8 mouse cellular contexts compared by ENCODE assay signal in the genomic region with DNA sequence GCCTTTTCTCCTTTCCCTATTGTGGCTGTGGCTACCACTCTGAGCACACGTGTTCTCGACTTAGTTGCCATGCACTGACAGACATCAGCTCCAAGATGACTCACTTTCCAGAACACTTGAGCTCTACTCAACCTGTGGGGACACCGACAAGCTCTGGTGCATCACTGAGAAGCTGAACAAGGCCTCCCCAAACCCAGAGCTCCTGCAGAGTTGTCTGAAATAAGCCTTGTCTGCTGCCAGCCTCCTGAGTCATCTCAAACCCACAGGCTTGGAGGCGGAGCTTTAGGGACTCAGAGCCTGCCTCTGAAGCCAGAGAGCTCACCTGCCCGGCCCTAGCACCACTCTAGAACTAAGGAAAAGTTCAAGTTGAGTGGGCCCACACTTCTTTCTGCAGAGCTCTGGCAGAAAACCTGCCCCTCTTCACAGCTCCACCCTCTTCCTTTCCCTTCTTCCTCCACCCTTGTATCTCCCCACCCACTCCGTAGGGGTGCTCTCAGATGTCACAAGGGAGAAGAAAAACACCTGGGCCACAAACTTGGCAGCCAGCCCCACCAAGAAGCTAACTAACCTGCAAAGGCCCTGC. TPM values are rescaled to one million over a fixed set of nuclear protein-coding genes. Genes with fewer than 3 reads are reported as not detected.
DNase-seq lines count a peak whose midpoint lies in the region; ATAC-seq and TF ChIP-seq lines count a peak whose summit lies in the region.

No protein-coding gene starts in this region.

- H3K9me3 ChIP-seq in forebrain, embryonic 13.5 days (replicated peaks) = no peaks in the 10 kb centered on the region

- no peak overlapping the region for H3K4me3 ChIP-seq in layer of hippocampus, adult 2 months
- no peak overlapping the region for H3K4me3 ChIP-seq in thymus, adult 2 months (ENCODE audit: control insufficient read depth, insufficient read depth, low read length)
- no peak overlapping the region for H3K4me3 ChIP-seq in forebrain, embryonic 13.5 days

- H3K9ac ChIP-seq in forebrain, embryonic 13.5 days = no peak overlapping the region

- TF ChIP-seq CTCF in layer of hippocampus, adult 2 months (conservative IDR thresholded peaks at IDR 0.05) = no peak
- no peak for TF ChIP-seq CTCF in thymus, adult 2 months (IDR thresholded peaks at IDR 0.05; ENCODE audit: borderline replicate concordance, control insufficient read depth, extremely low read depth, insufficient read depth, low read length, poor library complexity)

- 0 out of 2 replicates have a peak, but pooled peaks have one; percentile 35 for TF ChIP-seq POLR2A in thymus, adult 2 months (IDR thresholded peaks at IDR 0.05; ENCODE audit: control insufficient read depth, extremely low read depth, insufficient read depth, low read length, poor library complexity)

- H3K4me1 ChIP-seq in thymus, adult 2 months (replicated peaks; ENCODE audit: control insufficient read depth, insufficient read depth, low read length) = peaks cover 17% of the 10 kb centered on the region
- H3K4me1 ChIP-seq in forebrain, embryonic 13.5 days = peaks cover 26% of the 10 kb centered on the region

- H3K27me3 ChIP-seq in thymus, adult 2 months (ENCODE audit: control insufficient read depth, insufficient read depth, low read length) = no peaks in the 10 kb centered on the region
- no peaks in the 10 kb centered on the region for H3K27me3 ChIP-seq in forebrain, embryonic 13.5 days

- ATAC-seq in forebrain, embryonic 13.5 days = no peak

- H3K27ac ChIP-seq in layer of hippocampus, adult 2 months = peak overlapping the region; percentile 83
- peak overlapping the region; percentile 89 for H3K27ac ChIP-seq in thymus, adult 2 months (ENCODE audit: control insufficient read depth, insufficient read depth, low read length)
- no peak overlapping the region for H3K27ac ChIP-seq in forebrain, embryonic 13.5 days

- WGBS in thymus, adult 2 months = 9% methylated on average over 6 of the region's 6 CpGs
- WGBS in forebrain, embryonic 13.5 days = 59% methylated on average over 6 of the region's 6 CpGs

- peak in 1 of 2 experiments; percentile 53 for DNase-seq in layer of hippocampus, adult 2 months (ENCODE audit: low spot score in 2 of 2)
- DNase-seq in layer of hippocampus, adult 8-10 months (ENCODE audit: low spot score in 2 of 2) = no peak
- peak; percentile 93 for DNase-seq in Muller cell, postnatal 12 days (ENCODE audit: inconsistent ontology term)
- DNase-seq in fibroblast of lung, adult 2 months (ENCODE audit: low read depth) = peak; percentile 53
- DNase-seq in lung, adult 18-20 months = peak; percentile 90 to 93
- DNase-seq in thymus, adult 2 months = peak; percentile 72
- no peak for DNase-seq in embryo, embryonic 10 days (ENCODE audit: low spot score)

- H3K4me2 ChIP-seq in forebrain, embryonic 13.5 days = no peak overlapping the region

- H3K36me3 ChIP-seq in thymus, adult 2 months (ENCODE audit: control insufficient read depth, insufficient read depth, low read length) = no peaks in the 10 kb centered on the region
- H3K36me3 ChIP-seq in forebrain, embryonic 13.5 days (ENCODE audit: poor library complexity, severe bottlenecking) = no peaks in the 10 kb centered on the region

RNA-seq across cellular contexts. Expression of gene Sorl1, which starts 15.6 kb away (rescaled TPM):
- total RNA-seq in layer of hippocampus, adult 2 months (2021) = 100 to 1,000 TPM; 196 to 197 TPM
- total RNA-seq in layer of hippocampus, adult 8-10 months (2022) = 100 to 1,000 TPM; 171 to 189 (median 179) TPM
- polyA plus RNA-seq in thymus, adult 2 months (2012; rRNA removed) = 21.9 and 27.7 TPM in 2 replicates
- 9.6 and 11.5 TPM in 2 replicates for polyA plus RNA-seq in forebrain, embryonic 13.5 days (2015; fragmentation: Nextera tagmentation; extraction: Ambion mirVana)

Comparison
In these comparisons a context has a peak if more than half of its experiments do, and no peak if none do; other contexts are left out.
1. DNase-seq: peak in Muller cell, postnatal 12 days (single experiment), fibroblast of lung, adult 2 months (single experiment), lung, adult 18-20 months (2 of 2) and thymus, adult 2 months (single experiment); none in layer of hippocampus, adult 8-10 months (0 of 2) and embryo, embryonic 10 days (single experiment).